Mouse (Mus musculus) right cerebral cortex, postnatal 14 days (tissue): ENCODE results near the gene Rnf212b.

Source experiments
- DNase-seq: peaks from one replicate; pipeline ENCODE4 v3.0.0; 2022

The Rnf212b gene

GRCm38 (mm10) chr14:54876539-54877047 lies 62.7 kb downstream of the Rnf212b start:
- DNase-seq, result peak; percentile 88

- peak; percentile 62 for DNase-seq
These were observed 63.2 kb downstream of the Rnf212b start, which contains the start of gene Ppp1r3e for GRCm38 (mm10) chr14:54877048-54877715. Gene Ppp1r3e, minus strand, starts transcription at chr14:54877550.

GRCm38 (mm10) chr14:54883154-54884021 lies 69.4 kb downstream of the Rnf212b start, which contains the start of the genes Bcl2l2 and Gm20521:
Gene Bcl2l2, plus strand, starts transcription at chr14:54883377.
Gene Gm20521, plus strand, starts transcription at chr14:54883441.
- DNase-seq, result peak; percentile 82

GRCm38 (mm10) chr14:54884022-54884712 lies 70.2 kb downstream of the Rnf212b start:
- no peak for DNase-seq

- DNase-seq, result no peak
These were observed 71.4 kb downstream of the Rnf212b start for GRCm38 (mm10) chr14:54885309-54885708.

GRCm38 (mm10) chr14:54892200-54892599 lies 78.3 kb downstream of the Rnf212b start, which contains the start of gene Pabpn1:
Gene Pabpn1, plus strand, starts transcription at chr14:54892500.
- DNase-seq, result no peak

- DNase-seq, result peak; percentile 93
These were observed 79.8 kb downstream of the Rnf212b start for GRCm38 (mm10) chr14:54893651-54894181.

- peak; percentile 60 for DNase-seq
These were observed 80.6 kb downstream of the Rnf212b start for GRCm38 (mm10) chr14:54894296-54895151.

- no peak for DNase-seq
These were observed 83.5 kb downstream of the Rnf212b start for GRCm38 (mm10) chr14:54897445-54897844.

GRCm38 (mm10) chr14:54900383-54900782 lies 86.4 kb downstream of the Rnf212b start:
- DNase-seq, result peak; percentile 61

- DNase-seq, result no peak
These were observed 89.7 kb downstream of the Rnf212b start for GRCm38 (mm10) chr14:54903641-54904040.
